Mouse (Mus musculus) heart, embryonic 16.5 days (tissue): ENCODE measurements around the gene Cacna1e. TPM values are rescaled to one million over a fixed set of nuclear protein-coding genes. Genes with fewer than 3 reads are reported as not detected.

Experiments used
- ATAC-seq: fragments of 200-750 bp; cut with Nextera tagmentation; replicated peaks from 2 replicates; pipeline ENCODE4 v1.8.0; 2017; ENCODE audit warnings: moderate number of reproducible peaks; ENCODE audit not compliant: insufficient read depth, low FRiP score; ENCODE audit errors: extremely low read depth
- H3K27ac ChIP-seq: fragments of 300-500 bp; sonication (generic); 2 replicates; pipeline ENCODE4 v1.5.1; 2014; ENCODE audit warnings: mild to moderate bottlenecking, low read length, control low read depth, moderate library complexity
- H3K27me3 ChIP-seq: fragments of 300-500 bp; sonication (generic); 2 replicates; pipeline ENCODE4 v1.6.1; 2014; ENCODE audit warnings: low read length, mixed read lengths; ENCODE audit not compliant: control insufficient read depth, insufficient read depth
- H3K36me3 ChIP-seq: fragments of 300-500 bp; sonication (generic); 2 replicates; pipeline ENCODE4 v1.6.1; 2014; ENCODE audit not compliant: control insufficient read depth, insufficient read depth
- H3K4me1 ChIP-seq: fragments of 300-500 bp; sonication (generic); 2 replicates; pipeline ENCODE4 v1.6.1; 2014; ENCODE audit warnings: low read length, mixed read lengths; ENCODE audit not compliant: control insufficient read depth, insufficient read depth
- H3K4me2 ChIP-seq: fragments of 300-500 bp; sonication (generic); 2 replicates; pipeline ENCODE4 v1.6.1; 2014; ENCODE audit warnings: low read depth, mild to moderate bottlenecking, control low read depth, low read length
- H3K4me3 ChIP-seq: fragments of 300-500 bp; sonication (generic); 2 replicates; pipeline ENCODE4 v1.5.1; 2014; ENCODE audit warnings: mild to moderate bottlenecking, control low read depth, low read length
- H3K9ac ChIP-seq: fragments of 300-500 bp; sonication (generic); 2 replicates; pipeline ENCODE4 v1.6.1; 2014; ENCODE audit warnings: low read length, control low read depth
- H3K9me3 ChIP-seq: fragments of 300-500 bp; sonication (generic); replicated peaks from 2 replicates; pipeline ENCODE4 v1.6.1; 2016; ENCODE audit warnings: low read length; ENCODE audit not compliant: control insufficient read depth
- WGBS: fragments of 180-500 bp; shearing (Covaris S2); extraction: QIAGEN DNeasy Blood & Tissue Kit; methylation state at CpG from one replicate; pipeline ENCODE4 v1.1.7; 2014; 5-methylcytosine and 5-hydroxymethylcytosine counted together
- polyA plus RNA-seq: library from polyadenylated mRNA; unstranded; fragments of >200 nt; fragmentation: Nextera tagmentation; extraction: Ambion mirVana; gene quantifications from 2 replicates; pipeline ENCODE4 v1.2.1, GENCODE M21; 2015

Cacna1e gene
- polyA plus RNA-seq, 1 experiment from 2014 or later: 0.13 TPM

- peak overlapping the region; percentile 26 for H3K4me3 ChIP-seq
- ATAC-seq: peak; percentile 70
- H3K4me1 ChIP-seq: 0 out of 2 replicates have a peak, but pooled peaks cover 3% of the 10 kb centered on the region
- H3K27me3 ChIP-seq: no peaks in the 10 kb centered on the region
- H3K4me2 ChIP-seq: peak overlapping the region; percentile 50
- no peaks in the 10 kb centered on the region for H3K36me3 ChIP-seq
- no peak overlapping the region for H3K27ac ChIP-seq
- WGBS: 16% methylated on average over 14 of the region's 14 CpGs
- H3K9ac ChIP-seq: no peak overlapping the region
- H3K9me3 ChIP-seq: no peaks in the 10 kb centered on the region
These were observed 195.2 kb downstream of the Cacna1e start for GRCm38 (mm10) chr1:154688876-154689665.

DNA sequence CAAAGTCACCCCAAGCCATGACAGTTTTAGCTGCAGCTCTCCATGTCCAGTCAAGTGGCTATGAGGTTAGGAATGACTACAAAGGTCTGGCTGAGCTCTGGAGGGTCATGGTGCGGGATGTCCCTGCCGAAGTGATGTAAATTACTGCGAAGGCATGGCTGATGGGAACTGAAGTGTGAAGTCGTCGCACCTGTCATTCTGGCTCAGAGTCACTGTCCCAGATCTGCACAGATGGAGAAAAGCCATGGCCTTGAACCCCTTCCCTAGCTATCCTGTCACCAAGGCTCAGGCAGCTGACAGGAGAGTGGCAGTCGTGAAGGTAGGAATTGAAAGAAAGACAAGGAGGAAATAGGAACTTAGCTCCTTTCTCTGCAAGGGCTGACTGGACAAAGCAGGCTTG, 197.4 kb downstream of the Cacna1e start:
- Histone ChIP-seq H3K27me3 (no peaks in the 10 kb centered on the region), H3K4me1 (0 out of 2 replicates have a peak, but pooled peaks cover 3% of the 10 kb centered on the region)
- WGBS: 60% methylated on average over 6 of the region's 6 CpGs

DNA sequence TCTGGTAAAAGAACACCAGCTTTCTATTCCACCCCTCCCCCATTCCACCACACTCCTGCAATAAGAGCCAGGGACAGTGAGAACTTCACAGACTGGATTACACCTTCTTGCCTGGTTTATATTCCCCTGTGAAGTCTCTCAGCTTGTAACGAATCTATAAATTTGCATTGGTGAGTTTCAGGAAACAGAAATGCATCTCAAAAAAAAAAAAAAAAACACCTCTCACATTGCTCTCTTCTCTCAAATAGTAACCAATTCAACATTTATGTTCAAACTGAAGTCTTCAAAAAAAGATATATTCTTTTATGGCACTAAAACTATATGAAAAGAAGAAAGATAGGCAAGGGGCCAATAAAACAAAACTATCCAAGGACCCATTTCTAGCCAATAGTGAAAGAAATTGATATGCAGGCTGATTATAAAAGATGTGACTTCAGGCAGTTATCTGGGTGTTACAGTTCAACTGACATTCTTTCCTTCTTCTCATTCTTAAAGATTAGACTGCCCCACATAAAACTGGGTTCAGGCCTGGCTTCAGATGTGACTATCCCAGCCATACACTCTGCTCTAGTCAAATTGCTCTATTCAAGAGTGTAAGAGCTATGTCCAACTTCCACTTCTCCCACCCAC, 200.7 kb downstream of the Cacna1e start:
- H3K27ac ChIP-seq: no peak overlapping the region
- 74% methylated on average over 1 of the region's 1 CpGs for WGBS
- no peaks in the 10 kb centered on the region for H3K4me1 ChIP-seq
- no peak overlapping the region for H3K9ac ChIP-seq
- H3K36me3 ChIP-seq: no peaks in the 10 kb centered on the region
- H3K9me3 ChIP-seq: no peaks in the 10 kb centered on the region
- no peak overlapping the region for H3K4me3 ChIP-seq
- H3K27me3 ChIP-seq: no peaks in the 10 kb centered on the region
- ATAC-seq: no peak
- H3K4me2 ChIP-seq: no peak overlapping the region

More for the DNA sequence above, 197.4 kb downstream of the Cacna1e start:
- no peak overlapping the region for H3K27ac ChIP-seq
- H3K36me3 ChIP-seq: no peaks in the 10 kb centered on the region
- ATAC-seq: no peak
- H3K4me3 ChIP-seq: no peak overlapping the region
- H3K4me2 ChIP-seq: no peak overlapping the region
- H3K9ac ChIP-seq: no peak overlapping the region
- H3K9me3 ChIP-seq: no peaks in the 10 kb centered on the region

DNA sequence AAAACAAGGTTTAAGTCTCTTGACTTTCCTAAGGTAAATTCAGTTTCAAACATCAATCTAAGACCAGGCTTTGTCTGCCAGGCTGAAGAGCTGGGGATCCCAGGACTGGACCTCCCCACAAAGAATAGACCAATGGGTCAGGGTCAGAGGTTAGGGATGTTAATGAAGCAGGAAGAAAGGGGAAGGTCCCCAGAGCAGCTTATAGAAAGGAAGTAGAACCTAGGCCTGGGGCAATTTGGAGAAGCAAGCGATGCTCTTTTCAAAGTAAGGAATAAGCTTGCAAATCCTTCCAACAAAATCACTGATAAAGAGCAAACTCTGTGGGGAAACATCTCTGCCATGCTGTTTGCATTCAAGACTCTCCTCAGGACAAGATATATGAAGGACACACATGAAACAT, 205.3 kb downstream of the Cacna1e start:
- 66% methylated on average over 1 of the region's 1 CpGs for WGBS
- no peaks in the 10 kb centered on the region for H3K36me3 ChIP-seq
- no peak for ATAC-seq
- no peak overlapping the region for H3K27ac ChIP-seq
- H3K4me1 ChIP-seq: no peaks in the 10 kb centered on the region
- H3K27me3 ChIP-seq: no peaks in the 10 kb centered on the region
- H3K9ac ChIP-seq: no peak overlapping the region
- no peak overlapping the region for H3K4me3 ChIP-seq
- no peaks in the 10 kb centered on the region for H3K9me3 ChIP-seq
- H3K4me2 ChIP-seq: no peak overlapping the region

- no peak overlapping the region for H3K4me2 ChIP-seq
- ATAC-seq: no peak
- H3K9ac ChIP-seq: no peak overlapping the region
- 94% methylated on average over 3 of the region's 3 CpGs for WGBS
- H3K36me3 ChIP-seq: no peaks in the 10 kb centered on the region
- no peaks in the 10 kb centered on the region for H3K27me3 ChIP-seq
- H3K27ac ChIP-seq: no peak overlapping the region
- H3K4me3 ChIP-seq: no peak overlapping the region
- H3K9me3 ChIP-seq: no peaks in the 10 kb centered on the region
- no peaks in the 10 kb centered on the region for H3K4me1 ChIP-seq
These were observed 206.2 kb downstream of the Cacna1e start for GRCm38 (mm10) chr1:154678151-154678550.

DNA sequence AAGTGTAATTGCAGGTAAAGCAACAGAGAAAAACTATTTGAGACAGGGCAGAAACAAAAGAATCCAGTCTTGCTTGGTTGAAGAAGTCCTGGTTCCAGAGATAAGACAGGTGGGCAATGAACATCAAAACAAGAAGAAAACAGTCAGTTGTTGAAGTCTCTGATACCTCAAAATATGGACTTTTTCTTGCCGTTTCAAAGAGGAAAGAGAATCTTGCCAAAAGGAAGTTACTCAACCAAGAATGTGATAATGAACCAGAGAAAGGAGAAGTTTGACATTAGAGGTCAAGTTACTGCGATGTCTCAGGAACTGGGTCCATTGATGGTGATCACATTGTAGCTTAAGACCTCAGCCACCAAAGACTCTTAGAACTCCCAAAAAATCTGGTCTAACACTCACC, 206.6 kb downstream of the Cacna1e start:
- 58% methylated on average over 2 of the region's 2 CpGs for WGBS
- no peak for ATAC-seq
- no peak overlapping the region for H3K9ac ChIP-seq
- H3K9me3 ChIP-seq: no peaks in the 10 kb centered on the region
- no peaks in the 10 kb centered on the region for H3K36me3 ChIP-seq
- H3K4me2 ChIP-seq: no peak overlapping the region
- H3K27me3 ChIP-seq: no peaks in the 10 kb centered on the region
- no peak overlapping the region for H3K4me3 ChIP-seq
- H3K27ac ChIP-seq: no peak overlapping the region
- H3K4me1 ChIP-seq: no peaks in the 10 kb centered on the region

DNA sequence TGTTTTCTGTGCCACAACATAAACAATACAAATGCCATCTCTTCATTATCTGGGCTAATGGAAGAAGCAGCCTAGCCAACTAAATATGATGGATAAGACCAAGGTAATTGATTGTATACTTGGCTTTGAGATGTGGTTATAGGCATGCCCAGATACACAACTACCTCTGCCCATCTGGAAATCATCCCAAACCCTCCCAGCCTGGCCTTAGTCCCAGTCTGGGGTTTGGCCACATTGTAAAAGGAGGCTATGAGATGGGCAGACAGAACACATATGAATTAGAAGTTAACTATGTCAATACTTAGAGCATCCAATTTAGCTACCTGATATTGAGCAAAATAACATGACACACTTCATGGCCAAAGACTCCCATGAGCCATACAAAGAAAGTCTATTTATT, 220.6 kb downstream of the Cacna1e start:
- Histone ChIP-seq H3K27me3 (no peaks in the 10 kb centered on the region), H3K36me3 (no peaks in the 10 kb centered on the region), H3K27ac (no peak overlapping the region), H3K4me1 (no peaks in the 10 kb centered on the region), H3K9me3 (no peaks in the 10 kb centered on the region), H3K4me3 (no peak overlapping the region), H3K4me2 (no peak overlapping the region), H3K9ac (no peak overlapping the region)
- ATAC-seq: no peak

DNA sequence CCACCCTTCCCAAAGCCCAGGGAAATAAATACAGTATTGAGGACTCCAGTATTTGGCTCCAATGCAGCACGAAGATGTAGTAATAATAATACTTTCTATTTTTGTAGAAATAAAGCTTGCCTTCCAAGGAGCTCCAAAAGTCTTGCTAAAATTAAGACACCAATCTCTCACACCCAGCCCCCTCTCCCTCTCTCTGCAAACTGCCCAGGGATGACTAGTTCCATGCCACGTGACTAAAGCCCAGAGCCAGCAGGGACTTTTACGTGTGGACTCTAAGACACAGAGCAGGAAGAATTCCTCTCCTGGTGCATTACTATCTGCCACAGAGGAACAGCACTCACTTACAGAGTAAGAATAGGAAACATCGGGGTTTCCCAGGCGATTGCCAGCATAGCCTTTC, 222.3 kb downstream of the Cacna1e start:
- H3K9ac ChIP-seq: no peak overlapping the region
- H3K36me3 ChIP-seq: no peaks in the 10 kb centered on the region
- H3K4me2 ChIP-seq: no peak overlapping the region
- no peak overlapping the region for H3K4me3 ChIP-seq
- no peaks in the 10 kb centered on the region for H3K27me3 ChIP-seq
- no peak overlapping the region for H3K27ac ChIP-seq
- 55% methylated on average over 5 of the region's 5 CpGs for WGBS
- ATAC-seq: no peak
- H3K4me1 ChIP-seq: no peaks in the 10 kb centered on the region
- no peaks in the 10 kb centered on the region for H3K9me3 ChIP-seq

DNA sequence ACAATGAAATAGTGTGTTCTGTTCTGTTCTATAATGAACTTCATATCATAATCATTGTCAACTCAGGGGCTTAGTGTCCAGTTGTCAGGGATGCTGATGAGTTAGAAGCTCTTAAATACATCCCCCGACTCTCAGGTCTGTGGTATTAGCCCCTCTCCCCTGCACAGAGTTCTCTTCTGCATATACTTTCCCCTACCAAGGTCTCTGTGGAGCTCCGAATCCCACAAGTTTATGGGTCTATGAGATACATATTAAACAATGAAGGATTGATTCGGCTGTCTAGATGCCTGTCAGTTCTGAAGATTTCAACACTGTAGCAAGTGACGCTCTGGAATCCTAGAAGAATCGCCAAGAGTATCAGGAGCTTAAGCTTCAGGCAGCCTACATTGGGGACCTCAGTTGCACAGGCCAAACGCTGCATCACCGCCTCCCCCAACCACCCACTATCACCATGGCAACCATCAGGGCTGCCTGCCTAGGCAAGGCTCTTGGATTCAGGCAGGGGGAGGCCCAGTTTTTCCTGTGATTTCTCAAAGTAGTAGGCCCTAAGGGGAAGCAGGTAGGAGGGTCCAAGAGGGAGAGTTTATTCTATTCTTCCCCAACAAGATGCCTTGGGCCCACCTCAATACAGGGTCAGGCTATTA, 223.0 kb downstream of the Cacna1e start:
- H3K4me2 ChIP-seq: no peak overlapping the region
- ATAC-seq: no peak
- no peaks in the 10 kb centered on the region for H3K36me3 ChIP-seq
- H3K27ac ChIP-seq: no peak overlapping the region
- no peak overlapping the region for H3K9ac ChIP-seq
- WGBS: 55% methylated on average over 7 of the region's 7 CpGs
- H3K9me3 ChIP-seq: no peaks in the 10 kb centered on the region
- H3K27me3 ChIP-seq: no peaks in the 10 kb centered on the region
- H3K4me3 ChIP-seq: no peak overlapping the region
- no peaks in the 10 kb centered on the region for H3K4me1 ChIP-seq
